ENCODE assay signal across 8 mouse cellular contexts in genomic region chr3:107559183-107559582, GRCm38 (mm10). TPM values are rescaled to one million over a fixed set of nuclear protein-coding genes. Genes with fewer than 3 reads are reported as not detected.
DNase-seq lines count a peak whose midpoint lies in the region; ATAC-seq and TF ChIP-seq lines count a peak whose summit lies in the region.

No protein-coding gene starts in this region.

- intact Hi-C loops in gastrocnemius, adult 2 months (cut with DNase I), result loop anchor here (1.0 kb wide), 1 partner anchor 20 kb away; no protein-coding TSS in a partner anchor

- peak; percentile 92 for TF ChIP-seq CTCF in gastrocnemius, adult 2 months (IDR thresholded peaks at IDR 0.05)

- H3K4me3 ChIP-seq in gastrocnemius, adult 2 months, result no peak overlapping the region
- no peak overlapping the region for H3K4me3 ChIP-seq in hindbrain, embryonic 14.5 days (replicated peaks; ENCODE audit: low read length)

- no peak overlapping the region for H3K27ac ChIP-seq in gastrocnemius, adult 2 months
- H3K27ac ChIP-seq in hindbrain, embryonic 14.5 days, result no peak overlapping the region

- H3K27me3 ChIP-seq in hindbrain, embryonic 14.5 days (ENCODE audit: control insufficient read depth, insufficient read depth, low read length), result no peaks in the 10 kb centered on the region

- ATAC-seq in CD4-positive, CD25-positive, alpha-beta regulatory T cell, adult 4 months, result no peak
- peak; percentile 52; the same call in 1 of the 2 replicates for ATAC-seq in hindbrain, embryonic 14.5 days (ENCODE audit: low FRiP score)
- peak; percentile 72 for ATAC-seq in megakaryocyte, adult 5-6 weeks (ENCODE audit: poor library complexity, severe bottlenecking)

- no peaks in the 10 kb centered on the region for H3K36me3 ChIP-seq in hindbrain, embryonic 14.5 days (replicated peaks; ENCODE audit: control insufficient read depth, insufficient read depth)

- no peaks in the 10 kb centered on the region for H3K4me1 ChIP-seq in hindbrain, embryonic 14.5 days (replicated peaks; ENCODE audit: control insufficient read depth, insufficient read depth, low read length)

- peak; percentile 46 for DNase-seq in CD4-positive, CD25-positive, alpha-beta regulatory T cell, adult 2 months (ENCODE audit: low read depth, low spot score)
- DNase-seq in cerebellum, postnatal 4 days (ENCODE audit: low spot score in 2 of 2), result peak; percentile 55 to 76
- DNase-seq in gastrocnemius, adult 2 months, result peak; percentile 84
- DNase-seq in hindbrain, embryonic 14.5 days (ENCODE audit: low spot score), result peak; percentile 73
- peak; percentile 48 to 57 for DNase-seq in left cerebral cortex, adult 18-20 months (ENCODE audit: low spot score in 2 of 2)
- peak; percentile 56 for DNase-seq in right cerebral cortex, postnatal 25 days

- WGBS in hindbrain, embryonic 14.5 days, result 17% methylated on average over 3 of the region's 3 CpGs

- H3K4me2 ChIP-seq in hindbrain, embryonic 14.5 days (replicated peaks), result no peak overlapping the region

- no peak overlapping the region for H3K9ac ChIP-seq in hindbrain, embryonic 14.5 days

- H3K9me3 ChIP-seq in hindbrain, embryonic 14.5 days (ENCODE audit: control insufficient read depth, low read length), result no peaks in the 10 kb centered on the region

RNA-seq across cellular contexts. Expression of gene Ubl4b, which starts 4.3 kb away (rescaled TPM):
- polyA plus RNA-seq in CD4-positive, CD25-positive, alpha-beta regulatory T cell, adult 4 months (2017; shearing (Covaris generic)), result not detected
- total RNA-seq in gastrocnemius, adult 2 months (2021), result not detected
- polyA plus RNA-seq in hindbrain, embryonic 14.5 days (2014; fragmentation: Nextera tagmentation; extraction: Ambion mirVana), result not detected in 2 replicates
- total RNA-seq in left cerebral cortex, adult 18-20 months (2021), result not detected
- not detected in 2 replicates for total RNA-seq in megakaryocyte, adult 5-6 weeks (2015)
- not detected in 2 replicates for total RNA-seq in megakaryocyte, adult 5-6 weeks (2017)

RNA-seq across cellular contexts. Expression of gene Alx3, which starts 35.6 kb away (rescaled TPM):
- polyA plus RNA-seq in CD4-positive, CD25-positive, alpha-beta regulatory T cell, adult 4 months (2017; shearing (Covaris generic)), result not detected
- not detected for total RNA-seq in gastrocnemius, adult 2 months (2021)
- polyA plus RNA-seq in hindbrain, embryonic 14.5 days (2014; fragmentation: Nextera tagmentation; extraction: Ambion mirVana), result 0.12 TPM in 1 of 2 replicates, not detected in the other
- total RNA-seq in left cerebral cortex, adult 18-20 months (2021), result 1 to 10 TPM; 2.0 to 2.5 TPM
- total RNA-seq in megakaryocyte, adult 5-6 weeks (2015), result not detected in 2 replicates
- total RNA-seq in megakaryocyte, adult 5-6 weeks (2017), result not detected in 2 replicates

RNA-seq across cellular contexts. Expression of gene Slc6a17, which starts 41.4 kb away (rescaled TPM):
- not detected for polyA plus RNA-seq in CD4-positive, CD25-positive, alpha-beta regulatory T cell, adult 4 months (2017; shearing (Covaris generic))
- under 1 TPM; 0.28 to 0.81 TPM for total RNA-seq in gastrocnemius, adult 2 months (2021)
- polyA plus RNA-seq in hindbrain, embryonic 14.5 days (2014; fragmentation: Nextera tagmentation; extraction: Ambion mirVana), result 15.5 and 18.8 TPM in 2 replicates
- 100 to 1,000 TPM; 388 to 416 TPM for total RNA-seq in left cerebral cortex, adult 18-20 months (2021)
- total RNA-seq in megakaryocyte, adult 5-6 weeks (2015), result not detected in 2 replicates
- not detected in 2 replicates for total RNA-seq in megakaryocyte, adult 5-6 weeks (2017)

Comparison
In these comparisons a context has a peak if more than half of its experiments do, and no peak if none do; other contexts are left out.
1. RNA of gene Slc6a17, which starts 41.4 kb away (total RNA-seq): 388 to 416 TPM in left cerebral cortex, adult 18-20 months; 0.28 to 0.81 TPM in gastrocnemius, adult 2 months and not detected in megakaryocyte, adult 5-6 weeks; every median in the first group is over 100 times any median in the second.
2. Peak in every context shown above with its lines, with median percentiles within 50 percentile points of each other: DNase-seq.